Mouse (Mus musculus) granulocyte monocyte progenitor cell, adult 5-6 weeks (primary cell): ENCODE results near the gene Slc39a2. TPM values are rescaled to one million over a fixed set of nuclear protein-coding genes. Genes with fewer than 3 reads are reported as not detected.

ENCODE experiments used
- ATAC-seq: replicated peaks from 2 replicates; pipeline ENCODE4 v1.8.0; 2016; ENCODE audit warnings: mild to moderate bottlenecking, moderate TSS enrichment, inconsistent platforms; ENCODE audit not compliant: poor library complexity, severe bottlenecking
- total RNA-seq, 2 experiments: library from RNA; stranded (forward) in 1 of 2; stranded (reverse) in 1 of 2; fragments of 200-712, 200-1000 nt in 1 of 2; fragments of >200 nt in 1 of 2; fragmentation: Nextera tagmentation in 1 of 2; gene quantifications; 2 replicates each; pipeline ENCODE4 v1.2.3; 2014 to 2017

The Slc39a2 gene
- total RNA-seq, 2 experiments from 2014 or later: 0.21 to 0.49 TPM

DNA sequence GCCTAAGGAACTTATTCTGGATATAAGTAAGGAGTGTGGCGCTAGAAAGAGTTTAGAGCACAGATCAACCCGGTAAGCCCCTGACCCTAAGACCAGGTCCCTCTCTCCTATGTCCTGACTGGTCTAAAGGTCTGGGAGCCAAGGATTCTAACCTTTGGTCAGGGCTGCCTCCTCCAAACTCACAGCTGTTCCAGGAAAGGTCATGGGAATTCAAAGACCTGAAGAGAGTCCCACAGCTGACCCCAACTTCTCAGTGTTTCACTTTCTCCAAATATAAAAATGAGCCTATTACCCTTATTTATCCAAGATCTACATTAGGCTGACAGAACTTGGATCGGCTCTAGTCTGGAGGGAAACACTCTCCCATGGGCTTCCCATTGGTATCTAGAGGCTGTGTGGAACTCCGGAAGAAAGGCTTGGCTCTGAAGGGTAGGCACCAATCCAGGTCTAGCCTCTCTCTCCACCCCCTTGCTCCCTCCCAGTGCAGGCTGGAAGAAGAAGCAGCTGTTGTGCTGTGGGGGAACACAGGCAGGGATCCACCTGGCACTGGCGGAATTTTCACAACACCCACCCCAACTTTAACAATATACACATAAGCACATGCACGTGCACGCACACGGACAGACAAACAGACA is 36.7 kb downstream of the Slc39a2 start:
- ATAC-seq: no peak

DNA sequence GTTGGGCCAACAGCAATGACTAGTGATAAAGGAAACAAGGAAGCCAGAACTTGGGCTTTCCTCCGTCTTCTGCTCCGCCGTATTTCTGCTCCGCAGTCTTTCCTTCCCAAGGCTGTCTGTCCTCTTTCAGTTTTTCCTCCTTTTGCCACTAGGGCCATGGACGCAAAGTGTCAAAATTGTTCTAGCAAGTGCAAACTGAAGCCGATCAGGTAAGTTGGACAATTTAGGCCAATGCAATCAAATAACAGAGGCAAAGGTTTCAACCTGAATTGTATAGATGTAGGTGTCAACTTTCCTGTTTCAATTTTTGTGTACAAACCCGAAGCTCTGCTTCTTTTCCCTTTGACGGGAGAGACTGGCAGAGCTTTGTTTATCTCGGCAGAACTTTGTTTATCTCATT is 37.3 kb downstream of the Slc39a2 start:
- no peak for ATAC-seq

GRCm38 (mm10) chr14:51930824-51931223 is 38.1 kb downstream of the Slc39a2 start:
- ATAC-seq: peak; percentile 82

DNA sequence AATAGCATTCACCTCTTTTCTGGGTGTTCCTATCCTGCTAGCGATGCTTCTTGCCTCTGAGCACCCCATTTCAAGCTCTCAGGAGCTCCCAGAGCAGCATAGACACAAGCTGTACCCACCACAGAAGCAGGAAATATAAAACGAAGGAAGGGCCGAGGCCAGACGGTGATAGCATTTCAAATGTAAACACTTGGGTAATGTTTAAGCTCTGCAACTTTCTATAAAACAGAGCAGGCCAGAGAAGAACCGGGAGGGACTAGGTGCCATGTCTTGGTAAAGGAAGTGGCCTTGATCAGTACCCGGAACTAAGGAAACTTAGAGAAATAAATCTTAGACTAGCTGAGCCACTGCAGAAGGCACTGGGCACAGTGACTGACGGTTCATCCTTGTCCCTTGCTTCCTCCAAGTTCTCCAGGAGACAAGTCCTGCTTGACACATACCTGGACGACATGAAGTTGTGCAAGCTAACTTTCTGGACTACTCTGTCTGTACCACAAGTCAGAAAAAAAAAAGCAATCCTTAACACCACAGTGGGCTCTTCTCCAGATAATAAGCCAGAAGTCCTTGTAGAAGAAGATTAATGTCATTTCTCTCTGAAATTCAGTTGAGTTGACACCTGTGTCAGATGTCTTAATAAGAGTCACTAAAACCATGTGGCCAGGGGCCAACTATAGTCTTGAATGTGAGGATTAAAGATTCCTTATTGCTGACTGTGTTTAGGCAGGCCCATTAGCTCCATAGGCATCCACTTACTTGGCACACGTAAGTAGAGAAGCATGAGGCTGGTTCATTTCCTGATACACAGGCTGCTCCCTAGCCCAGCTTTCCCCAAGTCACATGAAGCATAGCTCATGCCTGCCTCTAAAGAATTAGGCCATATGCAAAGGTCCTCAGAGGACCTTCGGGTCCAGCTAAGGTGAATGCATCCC is 39.7 kb downstream of the Slc39a2 start:
- ATAC-seq: no peak

DNA sequence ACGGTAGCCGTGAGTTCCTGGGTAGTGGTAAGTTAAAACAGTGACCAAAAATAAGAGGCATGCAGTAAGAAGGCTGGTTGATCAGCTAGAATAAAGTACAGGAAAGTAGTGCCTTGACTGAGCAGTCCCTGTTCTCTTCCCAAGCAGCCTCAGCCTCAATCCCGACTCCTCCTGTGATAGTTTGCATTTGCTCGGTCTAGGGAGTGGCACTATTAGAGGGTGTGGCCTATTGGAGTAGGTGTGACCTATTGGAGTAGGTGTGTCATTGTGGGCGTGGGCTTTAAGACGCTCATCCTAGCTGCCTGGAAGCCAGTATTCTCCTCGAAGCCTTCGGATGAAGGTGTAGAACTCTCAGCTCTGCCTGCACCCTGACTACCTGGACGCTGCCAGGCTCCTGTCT is 46.3 kb downstream of the Slc39a2 start:
- ATAC-seq: no peak

DNA sequence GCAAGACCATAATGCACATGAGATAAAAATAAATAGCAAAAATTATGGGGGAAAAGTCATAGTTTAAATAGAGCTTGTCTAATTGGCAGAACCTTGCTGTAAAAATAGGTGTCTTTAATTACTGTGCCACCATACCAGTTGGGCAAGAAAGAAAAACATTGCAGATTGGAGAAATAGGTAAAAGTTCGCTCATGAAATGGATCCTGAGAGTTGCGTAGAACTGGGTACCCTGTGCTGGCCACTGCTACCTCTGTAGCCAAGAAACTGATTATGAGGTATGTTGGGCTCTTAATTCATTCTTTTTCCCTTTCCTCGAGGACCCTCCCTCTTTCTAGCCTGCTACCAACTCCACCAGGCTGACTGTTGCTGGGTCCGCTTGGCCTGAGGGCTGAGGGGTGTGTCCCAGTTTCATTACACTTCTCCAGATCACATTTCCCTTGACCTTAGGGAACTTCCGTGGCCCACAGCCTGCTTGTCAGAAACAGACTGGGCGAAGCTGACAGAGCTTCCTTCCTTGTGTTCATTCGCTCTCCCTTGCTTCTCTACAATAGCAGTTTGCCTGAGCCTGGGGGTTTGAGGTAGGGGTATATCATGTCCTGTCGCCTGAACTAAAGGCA is 48.4 kb downstream of the Slc39a2 start:
- ATAC-seq: peak; percentile 85

DNA sequence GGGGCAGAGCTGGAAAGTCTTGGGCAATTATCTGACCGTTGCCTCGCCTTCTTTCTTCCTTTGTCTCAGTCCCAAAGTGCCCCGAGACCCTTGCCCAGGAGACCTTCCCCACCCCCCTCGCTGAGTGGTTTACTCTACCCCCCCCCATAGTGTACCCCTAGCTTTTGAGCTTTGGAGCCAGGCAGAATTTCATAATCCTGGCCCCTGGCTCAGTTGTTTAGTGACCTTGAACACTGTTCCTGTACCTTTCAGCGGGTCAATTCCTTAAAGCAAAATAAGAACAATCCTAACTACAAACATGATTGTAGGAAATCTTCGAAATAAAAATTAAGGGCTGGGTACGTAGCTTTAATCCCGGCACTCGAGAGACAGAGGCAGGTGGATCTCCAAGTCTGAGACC is 48.9 kb downstream of the Slc39a2 start:
- ATAC-seq: no peak

DNA sequence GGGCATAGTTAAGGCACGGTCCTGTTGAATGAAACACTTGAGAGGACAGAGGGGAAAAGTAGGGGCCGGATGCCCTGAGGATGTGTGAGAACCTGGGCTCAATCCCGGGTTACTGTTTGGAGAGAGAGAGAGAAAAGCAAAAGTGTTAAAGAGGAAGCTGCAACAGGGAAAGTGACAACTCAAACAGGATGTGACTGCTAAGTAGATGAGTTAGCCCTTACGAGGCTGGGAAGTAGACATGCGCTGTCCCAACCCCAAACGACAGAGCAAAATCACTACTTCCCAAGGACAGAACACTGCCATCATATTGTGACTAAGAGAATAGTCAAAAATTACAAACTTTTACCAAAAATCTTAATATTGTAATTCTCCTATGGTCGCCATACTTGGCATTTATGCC is 49.5 kb downstream of the Slc39a2 start:
- peak; percentile 83 for ATAC-seq

GRCm38 (mm10) chr14:51943336-51943735 is 50.6 kb downstream of the Slc39a2 start:
- ATAC-seq: no peak

Other genes starting within 250 kb of the Slc39a2 start
- not detected in 2 replicates for gene Gm17079, start 197.4 kb upstream of the Slc39a2 start, total RNA-seq (2014; fragmentation: Nextera tagmentation)
- gene Gm17079, start 197.4 kb upstream of the Slc39a2 start, total RNA-seq (2017): not detected in 2 replicates
- not detected in 2 replicates for gene Gm5800, start 175.7 kb upstream of the Slc39a2 start, total RNA-seq (2014; fragmentation: Nextera tagmentation)
- not detected in 2 replicates for gene Gm5800, start 175.7 kb upstream of the Slc39a2 start, total RNA-seq (2017)
- gene Ang4, start 119.3 kb upstream of the Slc39a2 start, total RNA-seq (2014; fragmentation: Nextera tagmentation): not detected in 2 replicates
- gene Ang4, start 119.3 kb upstream of the Slc39a2 start, total RNA-seq (2017): not detected in 2 replicates
- gene AY358078, start 92.8 kb upstream of the Slc39a2 start, total RNA-seq (2014; fragmentation: Nextera tagmentation): not detected in 2 replicates
- not detected in 2 replicates for gene AY358078, start 92.8 kb upstream of the Slc39a2 start, total RNA-seq (2017)
- not detected in 2 replicates for gene Ear6, start 39.2 kb upstream of the Slc39a2 start, total RNA-seq (2014; fragmentation: Nextera tagmentation)
- gene Ear6, start 39.2 kb upstream of the Slc39a2 start, total RNA-seq (2017): 2.1 and 2.7 TPM in 2 replicates
- gene Mettl17, start 8.0 kb upstream of the Slc39a2 start, total RNA-seq (2014; fragmentation: Nextera tagmentation): 15.4 and 22.2 TPM in 2 replicates
- 13.1 and 34.7 TPM in 2 replicates for gene Mettl17, start 8.0 kb upstream of the Slc39a2 start, total RNA-seq (2017)
- gene Ndrg2, start 21.3 kb downstream of the Slc39a2 start, total RNA-seq (2014; fragmentation: Nextera tagmentation): 5.4 and 6.2 TPM in 2 replicates
- 8.7 and 11.4 TPM in 2 replicates for gene Ndrg2, start 21.3 kb downstream of the Slc39a2 start, total RNA-seq (2017)
- not detected in 2 replicates for gene Tppp2, start 25.5 kb downstream of the Slc39a2 start, total RNA-seq (2014; fragmentation: Nextera tagmentation)
- gene Tppp2, start 25.5 kb downstream of the Slc39a2 start, total RNA-seq (2017): not detected in 2 replicates
- gene Rnase13, start 29.9 kb downstream of the Slc39a2 start, total RNA-seq (2014; fragmentation: Nextera tagmentation): not detected in 2 replicates
- gene Rnase13, start 29.9 kb downstream of the Slc39a2 start, total RNA-seq (2017): not detected in 2 replicates
- gene Arhgef40, start 91.8 kb downstream of the Slc39a2 start, total RNA-seq (2014; fragmentation: Nextera tagmentation): 8.6 and 14.9 TPM in 2 replicates
- gene Arhgef40, start 91.8 kb downstream of the Slc39a2 start, total RNA-seq (2017): 10.8 and 11.4 TPM in 2 replicates
- not detected in 2 replicates for gene Tmem253, start 122.8 kb downstream of the Slc39a2 start, total RNA-seq (2014; fragmentation: Nextera tagmentation)
- not detected in 2 replicates for gene Tmem253, start 122.8 kb downstream of the Slc39a2 start, total RNA-seq (2017)
- 11.3 and 20.1 TPM in 2 replicates for gene Zfp219, start 127.8 kb downstream of the Slc39a2 start, total RNA-seq (2014; fragmentation: Nextera tagmentation)
- 13.6 and 17.0 TPM in 2 replicates for gene Zfp219, start 127.8 kb downstream of the Slc39a2 start, total RNA-seq (2017)
- not detected in 2 replicates for gene Olfr221, start 149.6 kb downstream of the Slc39a2 start, total RNA-seq (2014; fragmentation: Nextera tagmentation)
- gene Olfr221, start 149.6 kb downstream of the Slc39a2 start, total RNA-seq (2017): not detected in 2 replicates
- gene Hnrnpc, start 211.1 kb downstream of the Slc39a2 start, total RNA-seq (2014; fragmentation: Nextera tagmentation): 362 and 404 TPM in 2 replicates
- gene Hnrnpc, start 211.1 kb downstream of the Slc39a2 start, total RNA-seq (2017): 637 and 667 TPM in 2 replicates
- 7.4 and 10.8 TPM in 2 replicates for gene Rpgrip1, start 217.8 kb downstream of the Slc39a2 start, total RNA-seq (2014; fragmentation: Nextera tagmentation)
- gene Rpgrip1, start 217.8 kb downstream of the Slc39a2 start, total RNA-seq (2017): 4.5 and 4.8 TPM in 2 replicates